Mouse (Mus musculus) brown adipose tissue, adult 24 weeks (tissue): ENCODE measurements at regions not wholly inside any gene's neighbourhood (a gene's known extent, or its start where the extent isn't known, plus 50 kb on each side); places are given as distances from the start of the nearest gene placed in this dataset.

Source experiments
- H3K27ac ChIP-seq: fragments of 200-500 bp; replicated peaks from 2 replicates; pipeline ENCODE4 v1.5.1; 2012; ENCODE audit warnings: low read depth, mild to moderate bottlenecking, low read length
- H3K4me1 ChIP-seq: fragments of 200-500 bp; 2 replicates; pipeline ENCODE4 v1.6.1; 2012; ENCODE audit warnings: low read length, mixed read lengths; ENCODE audit not compliant: control insufficient read depth, insufficient read depth, insufficient read length
- H3K4me3 ChIP-seq: fragments of 200-500 bp; 2 replicates; pipeline ENCODE4 v1.5.1; 2012; ENCODE audit warnings: low read depth, mild to moderate bottlenecking, low read length, moderate library complexity; ENCODE audit not compliant: insufficient read depth

- Histone ChIP-seq H3K4me3 (no peak overlapping the region), H3K4me1 (no peaks in the 10 kb centered on the region), H3K27ac (no peak overlapping the region)
Observed at GRCm38 (mm10) chr6:143669446-143670130, 502.6 kb downstream of the Etnk1 start.

- H3K4me1 ChIP-seq: no peaks in the 10 kb centered on the region
- H3K4me3 ChIP-seq: no peak overlapping the region
- no peak overlapping the region for H3K27ac ChIP-seq
Observed at GRCm38 (mm10) chr6:143690131-143690530, 523.1 kb downstream of the Etnk1 start.

- H3K27ac ChIP-seq: no peak overlapping the region
- no peak overlapping the region for H3K4me3 ChIP-seq
- no peaks in the 10 kb centered on the region for H3K4me1 ChIP-seq
Observed at GRCm38 (mm10) chr6:143690866-143691265, 523.8 kb downstream of the Etnk1 start.

DNA sequence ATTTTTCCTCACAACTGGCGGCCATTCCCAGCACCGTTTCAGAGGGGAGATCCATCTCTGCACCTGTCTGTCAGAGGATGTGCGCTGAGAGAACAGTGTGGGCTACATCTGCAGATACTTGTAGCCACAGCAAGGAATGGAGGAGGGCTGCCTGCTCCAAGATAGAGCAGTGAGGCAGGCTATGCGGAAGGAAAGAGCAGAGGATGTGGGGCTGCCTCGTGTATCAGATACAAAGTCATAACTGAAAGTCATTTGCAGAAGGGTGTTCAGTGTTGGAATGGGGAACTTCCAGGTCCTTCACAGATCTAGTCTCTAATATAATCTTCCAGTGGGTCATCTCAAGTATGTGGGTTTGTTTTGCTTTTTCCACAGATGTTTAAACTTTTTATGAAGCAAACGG, 531.0 kb downstream of the Etnk1 start:
- Histone ChIP-seq H3K27ac (no peak overlapping the region), H3K4me1 (no peaks in the 10 kb centered on the region; the same call in 1 of the 2 replicates), H3K4me3 (no peak overlapping the region)

DNA sequence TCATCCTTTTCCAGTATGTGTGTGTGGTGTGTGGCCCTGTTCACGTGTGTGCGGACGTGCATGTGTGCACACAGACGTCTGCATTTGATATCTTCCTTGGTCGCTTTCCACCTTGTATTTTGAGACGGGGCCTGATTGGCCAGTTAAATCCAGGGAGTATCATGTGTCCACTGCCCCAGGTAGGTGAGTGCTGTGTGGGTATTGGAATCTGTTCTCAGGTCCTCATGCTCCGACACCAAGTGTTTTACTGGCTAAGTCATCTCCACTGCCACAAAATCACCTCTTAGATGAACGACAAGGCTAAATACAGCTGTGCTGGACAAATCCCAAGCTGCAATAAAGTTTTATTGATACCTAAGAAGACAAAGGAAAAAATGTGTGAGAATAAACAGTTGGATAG, 537.0 kb downstream of the Etnk1 start:
- H3K27ac ChIP-seq: peak overlapping the region; percentile 12; the same call in 1 of the 2 replicates
- peaks cover 2% of the 10 kb centered on the region for H3K4me1 ChIP-seq
- no peak overlapping the region; the same call in 1 of the 2 replicates for H3K4me3 ChIP-seq

GRCm38 (mm10) chr6:143706451-143706850, 539.4 kb downstream of the Etnk1 start:
- H3K27ac ChIP-seq: no peak overlapping the region
- no peak overlapping the region for H3K4me3 ChIP-seq
- peaks cover 2% of the 10 kb centered on the region for H3K4me1 ChIP-seq

DNA sequence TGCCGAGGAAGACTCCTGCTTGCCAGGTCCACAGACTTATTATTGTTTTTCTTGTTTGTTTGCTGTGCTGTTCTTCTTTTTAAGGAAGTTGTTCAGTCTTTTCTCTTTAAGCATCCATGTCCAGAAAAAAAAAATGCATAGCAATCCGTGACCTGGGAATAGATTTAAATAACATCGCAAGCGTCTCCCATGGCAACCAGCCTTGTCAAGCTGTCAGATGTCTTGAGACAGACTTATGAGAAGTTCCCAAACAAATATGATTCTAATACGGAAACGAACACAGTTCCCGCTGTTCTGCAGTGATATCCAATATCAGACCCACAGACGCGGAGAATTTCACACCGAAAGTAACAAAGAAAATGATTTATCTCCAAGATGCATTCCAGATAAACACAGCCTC, 547.4 kb downstream of the Etnk1 start:
- Histone ChIP-seq H3K4me1 (no peaks in the 10 kb centered on the region), H3K4me3 (no peak overlapping the region), H3K27ac (no peak overlapping the region)

- Histone ChIP-seq H3K4me3 (no peak overlapping the region), H3K27ac (no peak overlapping the region), H3K4me1 (no peaks in the 10 kb centered on the region)
Observed at GRCm38 (mm10) chr6:143750074-143750473, 583.1 kb downstream of the Etnk1 start.

- peak overlapping the region; percentile 45 for H3K4me3 ChIP-seq
- no peak overlapping the region for H3K27ac ChIP-seq
- H3K4me1 ChIP-seq: no peaks in the 10 kb centered on the region
Observed at GRCm38 (mm10) chr6:143751076-143752070, 584.4 kb downstream of the Etnk1 start.

- Histone ChIP-seq H3K4me3 (no peak overlapping the region), H3K4me1 (no peaks in the 10 kb centered on the region), H3K27ac (no peak overlapping the region)
Observed at GRCm38 (mm10) chr6:143757462-143757861, 590.4 kb downstream of the Etnk1 start.

- Histone ChIP-seq H3K27ac (no peak overlapping the region), H3K4me3 (no peak overlapping the region), H3K4me1 (no peaks in the 10 kb centered on the region)
Observed at GRCm38 (mm10) chr6:143768115-143768514, 601.1 kb downstream of the Etnk1 start.
